Mouse (Mus musculus): ENCODE data around the gene Tnpo2.

GRCm38 (mm10) chr8:84994375-84994774, 42.3 kb upstream of the Tnpo2 start:
- no peak for TF ChIP-seq CTCF (IDR thresholded peaks at IDR 0.05; ENCODE audit: control insufficient read depth, insufficient read depth, insufficient read length)
- TF ChIP-seq USF1 (IDR thresholded peaks at IDR 0.05; ENCODE audit: low read depth): no peak
- TF ChIP-seq FOSL1 (IDR thresholded peaks at IDR 0.05; ENCODE audit: insufficient read depth, low read length, poor library complexity, severe bottlenecking): no peak
- no peak for TF ChIP-seq MYOG (IDR thresholded peaks at IDR 0.05; ENCODE audit: control insufficient read depth, extremely low read depth, insufficient read length)
- TF ChIP-seq MAX (IDR thresholded peaks at IDR 0.05): no peak

Data from C2C12 (cell line).